Mouse (Mus musculus): ENCODE data around the gene Dhx32.

DNA sequence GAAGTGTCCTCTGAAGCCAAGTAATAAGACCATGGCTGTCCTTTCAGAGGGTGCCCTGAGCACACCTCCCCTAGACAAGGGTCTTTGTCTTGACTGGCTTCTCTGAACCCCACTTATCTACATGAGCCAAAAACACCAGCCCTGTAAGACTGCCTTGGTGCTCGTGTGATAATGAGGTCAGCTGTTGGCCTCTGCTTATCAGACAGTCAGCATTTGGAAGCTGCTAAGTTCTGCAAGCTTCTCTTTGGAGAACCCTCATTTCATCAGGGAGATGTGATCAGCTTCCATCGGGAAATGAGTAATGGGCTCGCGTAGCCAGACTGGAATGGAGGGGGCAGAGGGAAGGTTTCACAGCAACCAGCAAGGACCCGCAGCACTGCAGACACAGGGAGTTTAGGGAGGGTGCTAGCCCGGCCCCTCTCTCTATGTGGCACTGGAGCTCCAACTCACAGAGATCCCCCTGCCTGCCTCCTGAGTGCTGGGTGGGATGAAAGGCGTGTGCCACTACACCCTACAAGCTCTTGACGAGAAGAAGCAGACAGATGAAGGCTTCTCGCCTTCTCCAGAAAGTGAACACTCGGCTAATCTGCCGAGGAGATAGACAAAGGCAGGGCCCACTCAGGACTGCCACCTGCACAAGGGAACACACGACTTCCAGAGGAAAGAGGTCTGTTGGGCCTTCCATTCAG is 84.4 kb downstream of the Dhx32 start:
- TF ChIP-seq POLR2A (IDR thresholded peaks at IDR 0.05; ENCODE audit: insufficient read depth, low read depth, low read length) (no peak), CTCF (IDR thresholded peaks at IDR 0.05) (no peak)
